Mouse (Mus musculus) macrophage (primary cell): ENCODE measurements around the gene Gm7324. TPM values are rescaled to one million over a fixed set of nuclear protein-coding genes. Genes with fewer than 3 reads are reported as not detected.
"Not testable (repeated sequence)": the region's sequence is repeated elsewhere in the genome, so short reads cannot be mapped to it uniquely, and the experiment has no call there.

Source experiments
- H3K27ac ChIP-seq: fragments of 350-480 bp; formaldehyde crosslinking; 2 replicates; pipeline ENCODE4 v1.9.0; 2021
- H3K36me3 ChIP-seq: fragments of 350-480 bp; formaldehyde crosslinking; 2 replicates; pipeline ENCODE4 v1.9.0; 2021; ENCODE audit errors: inconsistent target
- H3K4me3 ChIP-seq: fragments of 350-480 bp; formaldehyde crosslinking; 2 replicates; pipeline ENCODE4 v1.9.0; 2021; ENCODE audit errors: inconsistent target
- H3K79me2 ChIP-seq: fragments of 350-480 bp; formaldehyde crosslinking; 2 replicates; pipeline ENCODE4 v1.9.0; 2021; ENCODE audit errors: inconsistent target
- WGBS: methylation state at CpG from one replicate; pipeline ENCODE4 v1.1.7; 2026; ENCODE audit warnings: inconsistent platforms; ENCODE audit not compliant: missing documents; 5-methylcytosine and 5-hydroxymethylcytosine counted together
- polyA plus RNA-seq: library from polyadenylated mRNA; stranded (reverse); fragments of 250-400 nt; gene quantifications from 3 replicates; pipeline ENCODE4 v1.2.4, GENCODE M21; 2018; ENCODE audit warnings: inconsistent platforms
- total RNA-seq, 78 experiments: library from RNA; depleted of rRNA; stranded (reverse); fragments of 250-400 nt; gene quantifications; 1 replicate in 9 of 78; 2 replicates in 24 of 78; 3 replicates in 43 of 78; 4 replicates in 2 of 78; pipeline ENCODE4 v1.2.4; 2018; ENCODE audit warnings: inconsistent platforms in 56 of 78

Gm7324 gene
- total RNA-seq (2018; cell fraction: chromatin; rRNA removed): 1 to 10 TPM in 1 of 26 experiments, not detected in 25; 1.1 TPM
- total RNA-seq (2018; cell fraction: cytosol; rRNA removed): under 1 TPM in 20 of 26 experiments, not detected in 6; 0.13 to 0.68 (median 0.30) TPM
- under 1 TPM in 4 of 26 experiments, not detected in 22; 0.47 to 0.89 (median 0.57) TPM for total RNA-seq (2018; cell fraction: nucleus; rRNA removed)
- polyA plus RNA-seq: 0.14 to 0.19 TPM (median 0.17 TPM) in 3 replicates

GRCm38 (mm10) chr14:43697621-43698020 lies at the start of gene Gm7324:
Gm7324 (plus strand) TSS chr14:43697828.
- WGBS: 86% methylated on average over 4 of the region's 4 CpGs
- not testable (repeated sequence) for H3K27ac ChIP-seq, H3K79me2 ChIP-seq, H3K4me3 ChIP-seq, H3K36me3 ChIP-seq

GRCm38 (mm10) chr14:43677099-43677498 lies 20.5 kb upstream of the Gm7324 start, which contains the start of gene Gm8165:
Gm8165 (minus strand) TSS chr14:43677199.
- not testable (repeated sequence) for H3K4me3 ChIP-seq, H3K79me2 ChIP-seq, H3K27ac ChIP-seq, H3K36me3 ChIP-seq
- no CpG with 5 or more reads among the region's 2 CpGs for WGBS

DNA sequence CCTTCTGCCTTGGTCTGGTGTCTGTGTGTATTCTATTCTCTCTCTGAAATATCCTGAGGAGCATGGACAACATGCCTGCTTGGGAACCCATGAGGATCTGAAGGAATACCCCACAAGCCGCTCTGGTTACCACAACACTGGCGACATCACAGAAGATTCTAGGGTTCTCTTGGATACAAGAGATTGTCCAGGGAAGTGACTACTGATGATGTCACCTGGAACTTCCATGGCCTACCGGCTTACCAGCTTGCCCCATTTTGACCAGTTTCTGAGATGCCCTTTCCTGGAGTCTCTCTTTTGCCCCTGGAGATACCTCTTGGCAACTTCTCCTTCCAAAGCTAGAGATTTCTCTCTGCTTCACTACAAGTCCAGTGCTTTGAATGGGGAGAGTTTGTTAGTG lies 29.8 kb downstream of the Gm7324 start, which contains the start of gene Gm16506:
Gm16506 (minus strand) TSS at position 101 of the 400 bp plus-strand sequence.
- H3K79me2 ChIP-seq, H3K36me3 ChIP-seq, H3K27ac ChIP-seq, H3K4me3 ChIP-seq: not testable (repeated sequence)
- WGBS: 80% methylated on average over 1 of the region's 3 CpGs

DNA sequence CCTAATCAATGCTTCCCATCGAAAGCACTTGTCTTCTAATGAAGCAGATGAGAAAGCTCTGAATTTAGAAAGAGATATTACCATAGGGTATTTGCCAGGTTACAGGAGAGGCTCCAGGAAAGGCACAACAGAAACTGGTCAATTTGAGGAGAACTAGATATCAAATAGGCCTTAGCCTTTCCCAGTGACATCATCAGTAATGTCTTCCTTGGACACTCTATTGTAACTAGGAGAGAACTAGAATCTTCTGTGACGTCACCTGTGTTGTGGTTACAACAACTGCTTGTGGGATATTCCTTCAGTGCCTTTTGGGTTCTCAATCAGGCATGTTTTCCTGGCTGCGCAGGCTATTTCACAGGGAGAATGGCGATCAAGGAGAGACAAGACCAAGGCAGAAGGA lies 49.9 kb downstream of the Gm7324 start, which contains the start of gene Gm6526:
Gm6526 (plus strand) TSS at position 301 of the 400 bp plus-strand sequence.
- 81% methylated on average over 3 of the region's 4 CpGs for WGBS

More for the DNA sequence above, 49.9 kb downstream of the Gm7324 start, which contains the start of gene Gm6526:
- not testable (repeated sequence) for H3K79me2 ChIP-seq, H3K36me3 ChIP-seq, H3K27ac ChIP-seq, H3K4me3 ChIP-seq

Other genes with a start within 250 kb of the Gm7324 start
- not detected in 3 replicates for gene Gm5799, start 154.3 kb upstream of the Gm7324 start, polyA plus RNA-seq
- not detected in 3 replicates for gene Gm17654, start 118.7 kb upstream of the Gm7324 start, polyA plus RNA-seq
- gene Gm10375, start 89.8 kb upstream of the Gm7324 start, polyA plus RNA-seq: not detected in 3 replicates
- not detected in 3 replicates for gene Gm8165, start 20.6 kb upstream of the Gm7324 start, polyA plus RNA-seq
- gene Gm16506, start 29.7 kb downstream of the Gm7324 start, polyA plus RNA-seq: not detected in 3 replicates
- not detected in 3 replicates for gene Gm6526, start 50.0 kb downstream of the Gm7324 start, polyA plus RNA-seq
- not detected in 3 replicates for gene Gm8180, start 86.9 kb downstream of the Gm7324 start, polyA plus RNA-seq
- not detected in 3 replicates for gene Ear1, start 177.7 kb downstream of the Gm7324 start, polyA plus RNA-seq
- gene Ear10, start 225.7 kb downstream of the Gm7324 start, polyA plus RNA-seq: not detected in 3 replicates
- 0.09 to 0.32 TPM in 2 of 3 replicates, not detected in the other for gene Gm8113, start 227.6 kb downstream of the Gm7324 start, polyA plus RNA-seq